Mouse (Mus musculus) layer of hippocampus, adult 9-10 months (tissue): Measurements from ENCODE around the gene Ewsr1.
"Not testable (repeated sequence)": the region's sequence is repeated elsewhere in the genome, so short reads cannot be mapped to it uniquely, and the experiment has no call there.

ENCODE experiments used
- DNase-seq: peaks from one replicate; pipeline ENCODE4 v3.0.0; 2022; ENCODE audit warnings: low spot score

Gene Ewsr1

DNA sequence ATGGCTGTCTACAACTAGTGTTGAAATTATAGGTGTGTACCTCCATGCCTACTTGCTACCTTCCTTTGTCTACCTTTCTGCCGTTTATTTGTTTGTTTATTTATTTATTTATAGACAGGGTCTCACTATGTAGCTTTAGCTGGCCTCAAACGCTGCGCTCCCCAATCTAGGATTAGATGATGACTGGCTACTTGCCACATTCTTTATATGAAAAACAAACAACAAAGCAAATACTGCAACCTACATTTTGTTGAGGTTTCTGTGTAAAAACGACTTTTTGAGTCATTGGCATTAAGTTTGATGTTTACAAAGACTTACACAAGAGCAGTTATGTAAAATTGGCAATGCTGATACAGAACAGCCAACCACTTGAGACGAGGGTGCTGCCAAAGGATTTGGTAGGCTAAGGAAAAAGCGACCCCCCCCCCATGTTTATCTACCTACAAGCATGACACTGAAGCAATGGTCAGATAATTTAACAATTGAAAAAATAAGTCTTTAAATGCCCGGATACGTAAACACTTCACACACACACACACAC lies 2.5 kb downstream of the Ewsr1 start:
- no peak for DNase-seq

DNA sequence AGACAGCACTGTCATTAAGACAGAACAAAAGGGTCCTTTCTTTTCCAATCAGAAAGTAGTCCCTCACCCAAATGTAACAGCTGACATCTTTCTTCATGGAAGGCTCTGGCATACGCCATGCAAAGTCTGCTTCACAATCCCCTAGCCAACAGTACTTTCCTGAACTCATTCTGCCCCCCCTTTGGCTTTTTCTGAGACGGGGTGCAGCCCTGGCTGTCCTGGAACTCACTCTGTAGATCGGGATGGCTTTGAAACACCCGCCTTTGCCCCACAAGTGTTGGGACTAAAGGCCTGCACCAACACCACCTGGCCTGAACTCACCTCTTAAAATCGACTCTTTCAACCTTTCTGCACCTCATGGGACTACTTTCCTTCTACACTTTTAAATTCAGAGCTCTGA lies 3.2 kb downstream of the Ewsr1 start:
- no peak for DNase-seq

DNA sequence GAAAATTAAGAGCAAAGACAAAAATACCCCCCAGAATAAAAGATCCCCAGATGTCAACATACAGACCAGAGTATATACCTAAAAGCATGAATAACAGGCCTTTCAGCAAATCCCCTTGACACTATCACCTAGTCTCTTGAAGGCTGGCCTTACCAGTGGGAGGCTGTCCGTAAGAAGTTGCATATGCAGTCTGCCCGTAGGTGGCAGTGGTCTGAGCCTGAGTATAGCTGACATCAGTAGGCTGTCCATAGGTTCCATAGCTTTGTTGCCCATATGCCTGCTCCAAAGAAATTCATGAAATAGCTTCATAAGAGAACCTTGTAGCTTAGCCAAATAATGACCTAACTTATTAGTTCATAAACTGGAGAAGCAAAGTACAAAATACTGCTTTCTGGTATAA lies 7.4 kb downstream of the Ewsr1 start:
- no peak for DNase-seq

DNA sequence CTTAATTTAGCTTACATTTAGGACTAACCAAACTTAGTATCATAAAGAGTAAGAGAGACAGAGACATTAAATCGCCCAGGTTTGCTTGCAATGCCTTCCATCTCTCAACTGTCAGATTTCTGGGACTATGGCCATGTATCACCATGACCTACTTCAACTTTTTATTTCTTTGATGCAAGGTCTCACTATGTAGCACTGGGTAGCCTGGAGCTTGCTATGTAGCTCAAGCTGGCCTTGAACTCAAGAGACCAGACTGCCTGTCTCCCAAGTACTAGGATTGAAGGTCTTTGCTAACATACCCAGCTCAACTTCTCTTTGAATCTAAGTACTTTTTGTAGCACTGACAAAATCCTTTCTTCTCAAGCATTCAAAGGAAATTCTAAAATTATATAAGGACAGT lies 9.9 kb downstream of the Ewsr1 start:
- DNase-seq = no peak

DNA sequence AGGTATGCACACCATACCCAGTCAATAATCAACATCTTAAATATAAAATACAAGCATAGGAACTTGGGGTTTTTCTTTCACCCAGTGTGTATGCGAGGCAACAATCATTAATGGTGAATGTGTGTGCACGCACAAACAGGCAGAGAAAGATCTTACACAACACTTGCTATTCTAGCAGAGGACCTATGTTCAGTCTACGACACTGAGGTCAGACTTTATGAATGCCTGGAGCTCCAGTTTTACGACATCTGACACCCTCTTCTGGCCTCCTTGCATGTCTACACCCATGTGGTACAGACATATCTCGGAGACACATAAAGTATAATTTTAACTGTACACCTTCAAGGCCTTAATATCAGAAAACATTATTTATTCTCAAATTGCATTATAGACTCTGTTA lies 22.2 kb downstream of the Ewsr1 start:
- DNase-seq = not testable (repeated sequence)

DNA sequence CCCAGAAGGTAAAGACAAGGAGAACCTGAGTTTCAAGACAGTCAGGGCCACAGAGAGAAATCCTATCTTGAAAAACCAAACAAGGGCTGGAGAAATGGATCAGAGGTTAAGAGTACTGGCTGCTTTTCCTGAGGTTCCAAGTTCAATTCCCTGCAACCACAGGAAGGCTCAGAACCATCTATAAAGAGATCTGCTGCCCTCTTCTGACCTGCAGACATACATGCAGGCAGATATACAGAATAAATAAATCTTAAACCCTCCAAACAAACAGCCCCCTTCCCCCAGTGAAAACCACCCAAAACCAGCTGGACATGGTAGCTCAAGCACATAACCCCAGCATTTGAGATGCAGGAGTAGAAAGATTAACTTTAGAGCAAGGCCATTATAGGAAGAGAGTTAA lies 23.3 kb downstream of the Ewsr1 start:
- no peak for DNase-seq

DNA sequence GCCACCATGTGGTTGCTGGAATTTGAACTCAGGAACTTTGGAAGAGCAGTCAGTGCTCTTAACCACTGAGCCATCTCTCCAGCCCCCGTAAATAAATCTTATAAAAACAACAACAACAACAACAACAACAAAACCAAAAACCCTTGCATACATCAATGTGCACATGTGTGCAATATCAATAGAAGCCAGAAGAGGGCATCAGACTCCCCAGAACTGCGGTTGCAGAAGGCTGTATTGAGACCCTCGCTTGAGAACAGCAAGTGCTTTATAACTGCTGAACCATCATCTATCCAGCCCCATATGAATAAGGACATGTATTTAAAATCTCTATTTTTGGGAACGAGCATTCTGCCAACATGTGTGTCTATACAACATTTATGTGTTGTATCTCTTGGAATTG lies 24.2 kb downstream of the Ewsr1 start:
- DNase-seq = no peak

DNA sequence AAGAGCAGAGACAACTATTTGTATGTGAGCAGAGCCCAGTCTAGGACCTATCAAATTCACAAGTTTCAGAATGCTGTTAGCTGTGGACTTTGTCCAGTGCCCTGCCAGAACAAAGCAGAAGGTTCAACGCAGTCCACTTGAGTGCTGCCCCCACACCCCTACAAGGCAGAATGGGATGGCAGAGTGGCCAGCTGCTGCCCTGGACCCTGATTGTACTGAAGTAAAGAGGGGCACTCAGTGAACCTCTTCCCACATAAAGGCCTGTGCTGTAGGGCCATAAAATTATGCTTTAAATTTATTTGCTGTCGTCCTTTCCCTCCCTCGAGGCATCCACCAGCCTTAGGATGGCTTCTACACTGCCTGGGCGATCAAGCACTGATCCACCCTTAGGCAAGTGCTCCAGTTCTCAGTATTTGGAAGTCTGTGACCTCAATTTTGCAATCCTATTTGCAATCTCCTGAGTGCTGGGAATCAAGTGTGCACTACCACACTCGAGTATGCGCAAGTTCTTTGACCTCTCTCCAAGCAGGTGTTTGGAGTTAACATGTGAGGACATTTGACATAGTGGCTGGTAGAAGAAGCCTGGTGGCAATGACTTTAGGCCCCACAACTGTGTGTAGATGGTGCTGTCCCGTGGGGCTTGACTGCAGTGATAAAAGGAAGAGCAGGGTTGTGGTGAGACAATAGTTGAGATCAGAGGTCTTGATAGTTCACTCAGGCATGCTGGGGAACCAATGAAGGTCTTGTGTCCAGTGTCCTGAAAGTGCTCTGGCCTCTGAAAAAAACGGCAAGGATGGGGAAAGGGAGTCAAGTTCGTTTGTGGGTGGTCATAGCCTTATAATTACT lies 30.7 kb downstream of the Ewsr1 start:
- no peak for DNase-seq

DNA sequence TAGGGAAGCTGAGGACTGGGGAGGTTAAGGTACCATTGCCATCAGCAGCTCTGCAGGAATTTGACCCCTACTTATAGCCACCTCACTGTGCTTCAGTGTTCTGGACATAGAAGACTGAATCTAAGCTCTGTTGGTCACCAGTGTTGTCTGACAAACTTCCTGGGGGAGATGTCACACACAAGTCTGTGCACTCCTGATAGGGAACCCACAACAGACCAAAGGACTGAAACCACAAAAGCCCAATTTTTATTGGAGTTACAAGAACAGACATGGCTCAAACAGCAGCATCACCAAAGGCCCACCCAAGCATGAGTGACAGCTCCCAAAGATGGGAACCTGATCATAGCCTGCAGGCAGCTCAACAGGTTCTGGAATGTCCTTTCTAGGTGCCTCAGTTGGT lies 32.0 kb downstream of the Ewsr1 start:
- no peak for DNase-seq

DNA sequence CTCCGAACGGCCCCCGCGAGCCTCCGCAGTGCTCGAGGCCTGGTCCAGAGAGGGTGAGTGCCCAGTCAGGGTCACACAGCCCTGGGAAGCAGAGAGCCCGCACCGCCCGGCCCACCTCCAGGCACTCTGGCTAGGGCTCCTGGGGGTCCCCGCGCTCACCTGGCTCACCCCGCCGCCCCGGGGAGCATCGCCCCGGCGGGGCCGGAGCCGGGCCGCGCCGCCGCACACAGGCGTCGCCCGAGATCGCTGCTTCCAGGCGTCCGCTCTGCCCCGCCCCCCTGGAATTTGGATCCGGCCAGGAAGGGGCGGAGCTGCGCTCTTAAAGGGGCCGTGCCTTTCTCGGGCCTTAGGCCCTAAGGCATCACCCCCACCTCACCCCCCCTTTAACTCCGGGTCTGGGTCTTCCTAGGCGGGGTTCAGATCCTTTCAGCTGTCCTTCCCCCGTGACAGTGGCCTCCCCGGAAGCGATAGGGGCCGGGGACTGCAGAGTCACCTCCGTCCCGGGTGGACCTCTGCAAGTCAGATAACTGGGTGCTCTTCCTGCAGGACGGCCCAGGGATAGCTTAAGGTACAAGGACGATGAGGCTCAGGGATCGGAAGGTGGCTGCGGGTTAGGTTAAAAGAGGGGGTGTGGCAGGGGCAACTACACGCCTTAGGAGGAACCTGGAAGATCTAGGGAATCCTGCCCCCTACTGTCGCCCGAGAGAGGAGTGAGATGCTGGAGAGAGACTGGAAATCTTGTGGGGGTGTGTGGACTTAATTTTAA lies 33.8 kb downstream of the Ewsr1 start, which contains the start of gene Gas2l1:
Gene Gas2l1, minus strand, starts transcription at position 272 of the 766 bp plus-strand sequence.
- DNase-seq = no peak

DNA sequence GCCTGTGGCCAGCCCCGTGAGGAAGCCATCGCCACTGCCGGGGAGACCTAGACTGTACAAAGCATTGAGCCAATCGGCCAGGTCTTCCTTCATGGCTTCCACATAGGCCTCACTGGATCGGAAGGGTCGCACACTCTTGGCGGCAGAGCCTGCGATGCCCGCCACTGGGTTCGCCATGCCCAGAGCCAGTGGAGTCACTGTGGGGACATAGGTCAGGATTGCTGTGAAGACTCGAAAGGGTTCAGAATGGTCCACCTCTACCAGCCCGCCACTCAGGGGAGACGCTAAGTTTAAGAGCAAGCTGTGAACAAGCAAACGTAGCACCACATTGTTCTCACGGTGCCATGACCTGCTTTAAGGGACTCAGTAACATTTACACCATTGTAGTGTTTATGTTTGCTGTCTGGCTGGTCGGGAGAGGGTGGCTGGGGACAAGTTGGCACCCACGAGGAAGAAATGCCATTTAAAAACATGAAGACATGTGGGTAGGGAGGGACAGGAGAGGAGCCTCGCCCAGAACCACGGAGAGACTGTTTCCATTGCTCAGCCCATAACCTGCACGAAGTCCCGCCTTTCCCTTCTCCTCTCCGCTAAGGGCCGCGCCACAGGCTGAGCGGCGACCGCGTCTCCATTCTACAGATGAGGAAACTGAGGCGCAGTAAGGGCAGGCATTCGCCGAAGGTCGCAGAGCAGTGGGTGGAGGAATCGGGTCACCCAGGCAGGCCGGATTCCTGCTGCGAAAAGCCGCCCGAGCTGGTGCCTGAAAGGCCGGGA lies 34.6 kb downstream of the Ewsr1 start:
- no peak for DNase-seq

DNA sequence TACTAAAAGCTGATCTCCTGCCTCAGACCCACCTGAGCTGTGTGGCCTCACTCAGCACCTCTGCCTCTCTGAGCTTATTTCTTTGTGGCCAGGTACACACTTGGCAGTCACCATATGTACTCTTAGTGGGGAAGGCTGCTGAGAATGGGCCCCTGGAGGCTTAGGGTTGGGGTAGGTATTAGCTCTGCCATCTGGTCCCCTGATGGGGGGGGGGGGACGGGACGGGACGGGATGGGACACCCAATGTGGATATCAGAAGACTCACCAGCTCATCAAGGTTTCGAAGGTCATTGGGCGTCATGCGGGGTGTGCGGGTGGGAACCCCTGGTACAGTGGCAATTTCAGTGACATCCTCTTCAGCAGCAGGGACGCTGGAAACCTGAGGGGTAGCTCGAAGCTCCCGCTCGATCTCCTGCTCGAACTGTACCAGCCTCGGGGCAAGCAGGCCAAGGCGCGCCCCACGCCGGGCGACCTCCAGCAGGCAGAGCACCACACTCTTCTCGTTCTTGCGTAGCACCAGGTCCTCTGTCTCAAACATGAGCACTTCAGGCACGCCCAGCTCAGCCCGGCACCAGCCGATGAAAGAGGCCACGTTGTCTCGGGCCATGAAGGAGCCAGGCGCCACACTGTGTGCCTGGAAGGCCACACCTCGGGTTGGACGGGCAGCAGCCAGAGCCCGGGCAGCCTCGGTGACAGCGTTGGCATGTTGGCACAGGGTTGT lies 35.3 kb downstream of the Ewsr1 start:
- no peak for DNase-seq

DNA sequence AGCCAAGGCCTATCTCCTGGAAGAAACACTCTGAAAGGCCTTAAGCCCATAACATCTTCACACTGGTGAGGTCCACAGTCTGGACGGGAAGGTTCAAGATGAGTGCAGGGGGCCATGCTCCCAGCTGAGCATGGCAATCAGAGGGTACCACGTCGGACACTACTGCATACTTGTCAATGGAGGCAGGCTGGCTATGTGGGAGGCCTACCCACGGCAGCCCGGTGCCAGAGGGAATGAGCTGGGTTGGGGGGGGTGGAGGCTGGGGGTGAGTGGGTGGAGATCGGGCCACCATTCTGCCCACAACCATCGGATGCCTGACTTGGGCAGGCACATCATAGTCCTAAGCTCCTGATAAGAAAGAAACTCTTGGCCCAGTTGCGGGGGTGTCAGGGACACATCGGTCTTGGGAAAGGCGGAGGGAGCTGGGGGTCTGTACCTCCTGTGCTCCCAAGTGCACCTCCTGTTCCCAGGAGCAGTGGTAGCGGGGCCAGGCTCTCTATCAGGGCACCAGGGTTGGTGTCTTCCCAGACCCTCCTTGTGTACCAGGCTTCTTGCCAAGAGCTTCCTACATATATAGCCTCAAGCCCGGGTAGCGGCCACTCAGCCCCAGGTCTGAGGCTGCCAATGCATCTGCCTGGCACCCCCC lies 36.1 kb downstream of the Ewsr1 start:
- no peak for DNase-seq

DNA sequence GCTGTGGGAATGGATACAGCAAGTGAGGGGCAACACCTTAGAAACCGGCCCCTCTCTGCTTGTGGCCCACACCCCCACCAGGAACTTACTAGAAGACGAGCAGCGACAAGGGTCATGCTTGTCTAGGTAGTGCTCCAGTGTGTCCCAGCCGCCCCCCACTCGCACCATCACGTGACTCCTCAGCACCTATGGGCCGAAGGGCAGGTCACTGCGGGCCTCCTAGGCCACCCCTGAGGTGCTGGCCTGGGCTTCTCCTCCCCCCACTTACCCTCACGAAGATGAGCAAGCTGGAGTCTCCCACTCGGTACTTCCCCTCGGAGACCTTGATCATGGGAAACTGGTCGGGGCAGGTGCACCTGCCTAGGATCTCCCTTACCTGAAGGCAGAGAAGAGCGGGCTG lies 36.7 kb downstream of the Ewsr1 start:
- DNase-seq = no peak

DNA sequence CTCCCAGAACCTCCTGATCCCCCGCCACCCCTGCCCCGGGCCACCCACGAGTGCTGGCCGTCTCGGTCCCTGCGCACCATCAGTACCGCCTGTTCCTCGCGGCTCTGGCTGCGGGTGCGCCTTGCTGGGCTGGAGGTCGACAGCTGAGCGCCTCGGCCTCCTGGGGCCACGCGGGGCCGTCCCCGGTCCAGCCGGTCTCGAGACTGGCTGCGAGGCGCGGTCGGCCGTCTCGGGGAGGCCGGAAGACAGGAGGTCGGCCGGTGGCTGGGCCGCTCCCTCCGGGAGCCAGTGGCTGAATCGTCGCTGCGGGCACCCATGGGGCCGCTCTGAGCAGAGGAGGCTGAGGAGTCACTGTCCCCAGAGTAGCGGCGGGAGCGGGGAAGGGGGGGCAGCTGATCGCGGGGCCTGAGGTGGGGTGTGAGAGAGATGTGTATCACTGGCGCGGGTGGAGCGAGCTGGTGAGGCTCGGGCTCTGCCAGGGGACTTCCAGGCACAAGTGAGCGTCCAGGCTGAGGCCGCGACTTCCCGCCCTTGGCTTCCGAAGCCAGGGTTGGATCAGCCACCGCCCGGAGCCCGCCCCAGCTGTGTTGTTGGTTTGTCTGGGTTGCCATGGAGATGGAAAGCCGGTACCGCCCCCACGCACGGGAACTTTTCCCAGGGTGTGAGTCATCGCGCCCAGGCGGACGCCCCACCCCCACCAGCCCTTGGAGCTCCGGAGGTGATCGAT lies 37.5 kb downstream of the Ewsr1 start:
- DNase-seq = peak; percentile 81

DNA sequence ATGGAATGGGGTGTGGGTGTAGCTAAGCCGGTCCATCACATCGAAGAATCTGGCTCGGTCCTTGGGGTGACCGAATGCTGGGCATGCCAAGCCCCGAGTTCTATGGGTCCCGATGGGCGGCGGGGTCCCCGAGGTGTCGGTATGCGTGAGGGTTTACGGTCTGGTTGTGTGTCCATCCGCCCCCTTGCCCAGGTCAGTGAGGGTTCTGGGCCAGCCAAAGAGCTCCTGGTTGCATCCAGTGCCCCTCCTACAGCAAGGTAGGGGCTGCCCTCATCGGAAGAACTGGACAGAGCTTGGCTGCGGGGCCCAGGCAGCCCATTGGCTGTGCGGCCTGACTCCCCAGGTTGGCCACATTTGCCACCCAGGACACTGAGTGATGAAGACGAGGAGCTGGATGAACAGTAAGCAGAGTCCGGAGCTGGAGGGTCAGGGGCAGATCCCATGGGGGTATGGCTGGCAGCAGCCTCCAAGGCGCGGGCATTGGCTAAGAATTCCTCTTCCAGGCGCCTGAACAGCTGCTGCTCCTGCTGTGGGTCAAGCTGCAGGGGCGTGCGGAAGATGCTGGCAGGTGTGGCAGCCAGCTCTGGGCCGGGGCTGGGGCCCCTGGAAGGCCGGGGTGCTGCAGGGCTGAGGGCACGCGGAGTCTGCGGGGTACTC lies 38.2 kb downstream of the Ewsr1 start:
- DNase-seq = no peak

DNA sequence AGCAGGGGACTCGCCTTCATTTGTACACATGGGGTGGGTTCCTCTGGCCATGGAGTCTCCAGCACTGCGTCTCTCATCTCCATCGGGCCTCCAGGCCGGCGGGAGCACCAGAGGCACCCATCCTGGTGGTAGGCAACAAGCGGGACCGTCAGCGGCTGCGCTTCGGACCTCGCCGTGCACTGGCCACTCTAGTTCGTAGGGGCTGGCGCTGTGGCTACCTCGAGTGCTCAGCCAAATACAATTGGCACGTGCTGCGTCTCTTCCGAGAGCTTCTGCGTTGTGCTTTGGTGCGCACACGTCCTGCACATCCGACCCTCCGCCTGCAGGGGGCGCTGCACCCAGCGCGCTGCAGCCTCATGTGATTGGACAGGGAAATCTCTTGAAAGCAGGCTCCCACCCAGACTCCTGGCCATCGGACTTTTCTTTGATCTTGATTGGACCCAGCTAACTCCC lies 39.3 kb downstream of the Ewsr1 start:
- no peak for DNase-seq

DNA sequence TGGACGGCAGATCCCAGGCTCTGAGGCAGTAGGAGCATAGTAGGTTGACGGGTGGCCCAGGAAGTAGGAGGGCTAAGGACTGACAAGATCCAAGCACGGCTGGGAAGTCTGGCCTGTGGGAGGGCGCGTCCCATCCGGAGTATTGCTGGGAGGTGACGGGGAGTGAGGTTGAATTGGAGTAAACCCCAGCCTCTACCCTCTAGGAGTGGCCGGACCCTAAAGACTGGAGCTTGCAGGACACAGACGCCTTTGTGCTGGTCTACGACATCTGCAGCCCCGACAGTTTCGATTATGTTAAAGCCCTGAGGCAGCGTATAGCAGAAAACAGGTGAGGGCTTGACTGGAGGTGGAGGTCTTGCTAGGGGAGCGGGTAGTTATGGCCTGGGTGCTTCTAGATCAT lies 39.8 kb downstream of the Ewsr1 start:
- DNase-seq = no peak

DNA sequence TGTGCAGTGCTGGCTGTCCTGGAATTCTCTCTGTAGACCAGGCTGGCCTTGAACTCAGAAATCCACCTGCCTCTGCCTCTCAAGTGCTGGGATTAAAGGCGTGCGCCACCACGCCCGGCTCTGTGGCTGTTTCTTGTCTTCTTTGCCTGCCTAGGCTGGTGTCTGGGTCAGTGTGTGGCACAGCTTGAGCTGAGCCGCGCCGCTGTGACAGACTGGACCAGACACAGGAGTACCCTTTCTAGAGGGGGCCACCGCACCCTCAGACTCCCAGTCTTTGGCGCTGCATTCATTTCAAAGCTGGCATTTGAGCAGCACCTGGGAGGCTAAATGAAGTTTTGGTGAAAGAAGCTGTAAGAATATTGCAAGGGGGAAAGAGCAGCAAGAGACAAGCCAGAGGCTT lies 40.3 kb downstream of the Ewsr1 start:
- DNase-seq = no peak
